Mouse (Mus musculus): Measurements from ENCODE around the gene Pdia5.

Pdia5 gene

DNA sequence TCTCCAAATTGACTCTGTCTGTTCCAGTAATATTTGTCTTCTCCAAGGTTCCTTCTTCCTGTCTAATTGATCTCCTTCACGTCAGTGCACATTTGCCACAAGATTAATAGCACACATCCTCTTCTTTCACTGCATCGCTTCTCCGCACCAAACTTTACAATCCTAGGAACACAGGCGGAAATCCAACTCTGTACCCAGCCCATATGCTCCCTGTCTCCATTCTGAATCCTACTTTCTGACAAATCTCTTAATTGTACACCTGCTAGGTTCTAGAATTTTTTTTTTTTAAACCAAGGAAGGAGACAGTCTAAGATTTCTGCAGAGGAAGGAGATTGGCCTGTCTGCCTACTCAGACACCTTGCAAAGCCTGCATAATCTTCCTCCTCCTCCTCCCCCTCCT lies 59.1 kb downstream of the Pdia5 start:
- DNase-seq = no peak

GRCm38 (mm10) chr16:35424926-35425325 lies 65.7 kb downstream of the Pdia5 start:
- DNase-seq = peak; percentile 17

- DNase-seq = peak; percentile 54
Observed at GRCm38 (mm10) chr16:35423250-35424139, 67.2 kb downstream of the Pdia5 start.

GRCm38 (mm10) chr16:35422705-35423104 lies 68.0 kb downstream of the Pdia5 start:
- DNase-seq = peak; percentile 26

GRCm38 (mm10) chr16:35422141-35422540 lies 68.5 kb downstream of the Pdia5 start:
- DNase-seq = peak; percentile 57

DNA sequence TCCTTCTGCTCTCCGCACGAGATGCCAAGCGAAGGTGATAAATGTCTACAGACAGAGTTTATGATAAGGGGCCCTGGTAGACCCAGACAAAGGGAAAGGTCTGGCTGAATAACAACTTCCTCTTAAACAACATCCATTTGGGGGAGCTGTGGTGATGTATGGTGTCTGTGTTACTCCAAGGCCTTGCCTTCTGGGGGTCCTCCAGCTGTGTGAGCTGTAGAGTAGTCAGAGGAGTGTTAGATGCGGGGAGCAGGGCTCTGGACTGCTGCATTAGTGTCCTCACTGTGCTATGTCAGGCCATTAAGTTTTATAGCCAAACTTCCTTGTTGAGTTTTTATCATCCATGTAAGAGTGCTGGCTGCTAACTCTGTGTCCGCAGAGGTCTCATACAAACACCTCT lies 76.1 kb downstream of the Pdia5 start:
- no peak for DNase-seq

DNA sequence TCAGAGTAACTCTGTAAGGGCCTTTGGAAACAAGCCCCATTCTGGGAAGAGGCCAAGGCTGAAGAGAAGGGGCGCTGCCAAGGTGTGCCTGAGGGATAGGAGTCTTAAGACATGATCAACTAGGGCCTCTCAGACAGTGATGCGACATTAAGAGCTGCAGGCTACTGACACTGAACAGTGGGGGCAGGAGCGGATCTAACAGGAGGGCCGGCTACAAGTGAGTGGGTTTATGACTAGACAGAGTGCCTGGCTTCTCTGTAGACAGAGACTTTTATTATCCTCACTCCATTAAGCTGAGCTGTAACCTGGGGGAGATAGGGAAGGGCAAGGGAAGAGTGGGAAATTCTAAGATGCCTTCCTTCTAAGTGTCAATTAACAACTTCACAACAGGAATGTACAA lies 84.0 kb downstream of the Pdia5 start:
- no peak for DNase-seq

DNA sequence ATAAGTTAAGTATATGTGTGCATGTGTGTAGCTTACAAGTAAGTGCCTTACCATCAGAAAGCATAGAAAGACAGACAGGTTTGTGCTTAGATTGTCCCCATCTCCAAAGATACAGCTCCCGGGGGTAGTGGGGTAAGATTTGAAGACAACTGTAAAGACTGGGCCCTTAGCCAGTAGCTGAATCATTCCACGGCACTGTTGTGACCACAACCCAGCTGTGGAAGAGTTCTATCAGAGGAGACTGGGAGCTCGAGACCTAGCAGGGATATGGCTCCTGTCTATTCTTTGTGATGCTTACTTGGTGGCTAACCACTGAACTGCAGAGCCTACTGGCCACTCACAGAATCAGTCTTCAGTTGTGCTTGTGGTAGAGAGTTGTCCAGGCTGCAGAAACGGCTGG lies 84.5 kb downstream of the Pdia5 start:
- no peak for DNase-seq

GRCm38 (mm10) chr16:35405348-35406080 lies 85.2 kb downstream of the Pdia5 start:
- no peak for DNase-seq

DNA sequence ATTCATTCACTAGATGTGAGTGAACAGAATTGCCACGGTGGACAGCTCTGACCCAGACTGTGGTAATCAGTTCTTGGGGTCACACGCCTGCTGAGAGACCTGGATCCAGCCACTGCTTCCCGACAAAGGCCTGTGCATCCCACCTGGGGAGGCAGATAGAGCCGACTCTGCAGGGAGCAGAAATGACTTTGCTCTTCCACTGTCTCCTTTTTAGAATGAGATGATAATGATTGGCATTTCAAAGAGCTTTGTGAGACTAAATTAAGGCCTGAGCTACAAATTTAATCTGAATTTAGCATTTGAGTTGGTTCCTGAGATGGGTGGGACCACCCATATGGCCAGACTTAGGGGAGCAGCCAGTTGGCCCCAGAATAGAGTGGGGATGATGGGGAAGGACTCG lies 85.8 kb downstream of the Pdia5 start:
- DNase-seq = no peak

GRCm38 (mm10) chr16:35403891-35404290 lies 86.8 kb downstream of the Pdia5 start:
- no peak for DNase-seq

- no peak for DNase-seq
Observed at GRCm38 (mm10) chr16:35403356-35403755, 87.3 kb downstream of the Pdia5 start.

DNA sequence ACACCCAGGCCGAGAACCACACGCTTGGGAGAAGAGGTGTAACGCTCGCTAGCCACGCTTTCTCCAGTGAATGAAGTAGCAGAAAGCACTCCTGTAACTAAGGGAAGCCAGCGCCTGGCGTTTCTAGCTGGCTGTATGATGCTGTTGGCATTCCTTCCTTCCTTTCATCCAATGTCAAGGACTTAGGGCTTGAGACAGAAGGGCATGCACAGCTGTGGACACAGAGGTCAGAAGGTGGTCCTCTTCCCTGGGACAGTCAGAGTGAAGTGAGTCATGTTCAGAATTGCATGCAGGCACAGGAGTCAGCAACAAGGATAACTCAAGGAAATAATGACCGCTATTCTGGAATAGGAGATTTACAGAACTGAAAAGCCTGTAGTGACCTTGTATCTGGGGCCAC lies 97.9 kb downstream of the Pdia5 start:
- DNase-seq = no peak

GRCm38 (mm10) chr16:35385654-35386053 lies 105.0 kb downstream of the Pdia5 start:
- no peak for DNase-seq

- DNase-seq = no peak
Observed at GRCm38 (mm10) chr16:35380048-35380447, 110.6 kb downstream of the Pdia5 start.

- DNase-seq = peak; percentile 41
Observed at GRCm38 (mm10) chr16:35379344-35379743, 111.3 kb downstream of the Pdia5 start.

DNA sequence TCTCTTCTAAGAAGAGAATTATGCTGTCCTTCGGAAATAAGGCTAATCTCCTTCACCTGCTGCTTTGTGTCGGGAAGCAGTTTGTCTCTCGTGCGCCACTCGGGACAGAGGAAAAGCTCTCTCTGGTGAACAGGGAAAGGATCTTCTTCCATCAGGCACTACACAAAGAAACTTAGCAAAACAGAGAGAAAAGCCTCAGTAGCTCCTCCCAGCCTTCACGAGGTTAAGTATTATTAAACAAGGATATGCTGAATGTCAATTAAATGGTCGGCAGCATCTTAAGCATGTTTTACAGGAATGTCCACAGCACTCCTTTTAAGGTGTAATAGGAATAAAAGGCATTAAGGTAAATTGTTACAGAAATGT lies 126.6 kb downstream of the Pdia5 start:
- no peak for DNase-seq

GRCm38 (mm10) chr16:35363150-35364062 lies 127.3 kb downstream of the Pdia5 start, which contains the start of gene Sec22a:
TSS of gene Sec22a (minus strand) at chr16:35363918.
- DNase-seq = peak; percentile 97

DNA sequence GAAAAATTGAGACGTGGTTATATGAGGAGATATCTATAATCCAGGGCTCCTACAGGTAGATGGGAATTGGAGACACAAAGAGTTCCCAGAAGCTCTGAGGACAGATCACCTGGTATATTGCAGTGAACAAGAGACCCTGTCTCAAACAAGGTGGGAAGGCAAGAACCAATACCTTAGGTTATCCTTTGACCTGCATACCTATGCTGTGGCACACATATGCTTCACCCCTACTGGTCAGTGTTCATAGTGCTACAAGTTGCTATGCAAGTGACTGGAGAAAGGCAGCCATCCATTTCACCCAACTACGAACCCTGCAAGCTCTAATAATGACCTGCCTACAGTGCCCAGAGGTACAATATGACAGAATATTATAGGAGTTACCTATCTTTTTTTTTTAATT lies 128.5 kb downstream of the Pdia5 start:
- no peak for DNase-seq

- DNase-seq = peak; percentile 70
Observed at GRCm38 (mm10) chr16:35360593-35360992, 130.1 kb downstream of the Pdia5 start.

- DNase-seq = no peak
Observed at GRCm38 (mm10) chr16:35357449-35357848, 133.2 kb downstream of the Pdia5 start.
